Mouse (Mus musculus) midbrain, embryonic 14.5 days (tissue): ENCODE data around the gene Hps6. TPM values are rescaled to one million over a fixed set of nuclear protein-coding genes. Genes with fewer than 3 reads are reported as not detected.

Experiments
- ATAC-seq: fragments of 200-750 bp; cut with Nextera tagmentation; 2 replicates; pipeline ENCODE4 v1.8.0; 2017; ENCODE audit warnings: moderate number of reproducible peaks, moderate library complexity; ENCODE audit not compliant: low FRiP score, low TSS enrichment
- DNase-seq: peaks from one replicate; pipeline ENCODE4 v3.0.0-alpha.2; 2015
- H3K27ac ChIP-seq: fragments of 300-500 bp; sonication (generic); replicated peaks from 2 replicates; pipeline ENCODE4 v1.5.1; 2014; ENCODE audit warnings: mild to moderate bottlenecking, low read depth, low read length, moderate library complexity
- H3K27me3 ChIP-seq: fragments of 300-500 bp; sonication (generic); 2 replicates; pipeline ENCODE4 v1.6.1; 2014; ENCODE audit warnings: low read length, control low read depth, mixed read lengths; ENCODE audit not compliant: control insufficient read depth, insufficient read depth
- H3K36me3 ChIP-seq: fragments of 300-500 bp; sonication (generic); 2 replicates; pipeline ENCODE4 v1.6.1; 2014; ENCODE audit warnings: low read length, control low read depth; ENCODE audit not compliant: control insufficient read depth, insufficient read depth
- H3K4me1 ChIP-seq: fragments of 300-500 bp; sonication (generic); 2 replicates; pipeline ENCODE4 v1.6.1; 2014; ENCODE audit warnings: mild to moderate bottlenecking, antibody characterized with exemption, low read length, control low read depth; ENCODE audit not compliant: control insufficient read depth, insufficient read depth
- H3K4me2 ChIP-seq: fragments of 300-500 bp; sonication (generic); 2 replicates; pipeline ENCODE4 v1.6.1; 2014; ENCODE audit warnings: mild to moderate bottlenecking, low read length, moderate library complexity
- H3K4me3 ChIP-seq: fragments of 300-500 bp; sonication (generic); replicated peaks from 2 replicates; pipeline ENCODE4 v1.5.1; 2014; ENCODE audit warnings: low read depth, low read length
- H3K9ac ChIP-seq: fragments of 300-500 bp; sonication (generic); replicated peaks from 2 replicates; pipeline ENCODE4 v1.6.1; 2014; ENCODE audit warnings: mild to moderate bottlenecking, low read length, moderate library complexity
- H3K9me3 ChIP-seq: fragments of 300-500 bp; sonication (generic); 2 replicates; pipeline ENCODE4 v1.6.1; 2016; ENCODE audit warnings: low read length, control low read depth, mixed read lengths; ENCODE audit not compliant: control insufficient read depth
- WGBS: fragments of 180-500 bp; shearing (Covaris S2); extraction: QIAGEN DNeasy Blood & Tissue Kit; methylation state at CpG from one replicate; pipeline ENCODE4 v1.1.7; 2014; 5-methylcytosine and 5-hydroxymethylcytosine counted together
- polyA plus RNA-seq: library from polyadenylated mRNA; unstranded; fragments of >200 nt; fragmentation: Nextera tagmentation; extraction: Ambion mirVana; gene quantifications from 2 replicates; pipeline ENCODE4 v1.2.1, GENCODE M21; 2014

Hps6 gene
- polyA plus RNA-seq, 1 experiment from 2014 or later: 1.5 TPM

DNA sequence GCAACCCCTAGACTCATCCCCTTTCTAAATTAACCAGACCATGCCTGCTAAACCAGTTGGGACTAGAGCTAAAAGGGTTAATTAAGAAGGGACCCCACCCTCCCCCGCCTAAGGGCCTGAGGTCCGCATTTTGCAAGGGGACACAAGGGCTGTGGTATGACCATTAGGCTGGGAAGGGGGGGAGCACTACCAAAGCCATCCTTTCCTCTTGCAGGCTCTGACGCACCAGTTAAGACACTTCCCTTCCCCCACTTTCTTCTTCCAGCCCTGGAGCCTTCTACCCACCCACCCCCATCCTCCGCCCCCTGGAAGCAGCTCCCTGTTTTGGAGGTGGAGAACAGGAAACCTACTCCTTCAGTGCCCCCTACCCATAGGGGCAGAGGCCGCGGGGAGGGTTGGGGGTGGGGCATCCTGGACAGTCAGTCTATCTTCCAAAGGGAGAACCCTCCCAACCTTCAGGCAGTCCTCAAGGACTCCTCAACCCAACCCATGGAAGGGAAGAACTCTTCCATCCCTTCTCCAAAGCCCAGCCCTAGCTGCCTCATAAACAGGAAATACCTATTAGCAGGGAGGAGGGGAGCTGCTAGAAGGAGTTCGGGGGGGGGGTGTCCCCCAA lies 42.5 kb downstream of the Hps6 start:
- DNase-seq (peak; percentile 78), ATAC-seq (no peak)
- Histone ChIP-seq H3K4me2 (peak overlapping the region; percentile 100), H3K36me3 (no peaks in the 10 kb centered on the region), H3K9ac (peak overlapping the region; percentile 98), H3K27ac (peak overlapping the region; percentile 98), H3K27me3 (no peaks in the 10 kb centered on the region), H3K9me3 (no peaks in the 10 kb centered on the region), H3K4me1 (peaks cover 46% of the 10 kb centered on the region), H3K4me3 (peak overlapping the region; percentile 88)
- 4% methylated on average over 7 of the region's 7 CpGs for WGBS

DNA sequence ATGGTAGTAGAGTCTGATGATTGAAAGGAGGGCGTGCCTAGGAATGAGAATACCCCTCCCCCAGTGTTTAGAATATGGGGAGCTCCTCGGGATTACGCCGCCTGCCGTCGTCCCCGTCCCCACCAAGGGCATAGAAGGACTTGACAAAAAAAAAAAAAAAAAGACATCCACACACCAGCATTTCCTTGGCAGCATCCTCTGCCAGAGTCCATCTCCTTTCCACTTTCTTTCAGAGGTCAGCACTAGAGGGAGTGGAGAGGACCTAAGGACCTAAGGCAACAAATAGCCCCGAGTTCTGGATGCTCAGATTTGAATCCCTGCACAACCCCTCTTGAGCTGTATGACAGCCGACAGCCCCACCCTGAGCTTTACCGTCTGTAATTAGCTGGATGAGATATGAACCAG lies 43.3 kb downstream of the Hps6 start:
- H3K27ac ChIP-seq: peak overlapping the region; percentile 98; the same call in 1 of the 2 replicates
- H3K9ac ChIP-seq: no peak overlapping the region; the same call in 1 of the 2 replicates
- H3K36me3 ChIP-seq: no peaks in the 10 kb centered on the region
- H3K4me2 ChIP-seq: peak overlapping the region; percentile 100
- H3K4me1 ChIP-seq: peaks cover 38% of the 10 kb centered on the region
- no peak for ATAC-seq
- H3K27me3 ChIP-seq: no peaks in the 10 kb centered on the region
- WGBS: 5% methylated on average over 10 of the region's 10 CpGs
- H3K4me3 ChIP-seq: no peak overlapping the region
- H3K9me3 ChIP-seq: no peaks in the 10 kb centered on the region
- peak; percentile 43 for DNase-seq

GRCm38 (mm10) chr19:46047426-46047825 lies 44.1 kb downstream of the Hps6 start:
- Histone ChIP-seq H3K36me3 (no peaks in the 10 kb centered on the region), H3K9me3 (no peaks in the 10 kb centered on the region), H3K4me2 (no peak overlapping the region), H3K27ac (no peak overlapping the region), H3K4me3 (no peak overlapping the region), H3K9ac (no peak overlapping the region), H3K27me3 (no peaks in the 10 kb centered on the region), H3K4me1 (peaks cover 31% of the 10 kb centered on the region)
- DNase-seq (no peak), ATAC-seq (no peak)
- WGBS: 50% methylated on average over 2 of the region's 2 CpGs

GRCm38 (mm10) chr19:46049129-46049528 lies 45.8 kb downstream of the Hps6 start:
- ATAC-seq (no peak), DNase-seq (no peak)
- Histone ChIP-seq H3K9me3 (no peaks in the 10 kb centered on the region), H3K4me2 (no peak overlapping the region), H3K36me3 (no peaks in the 10 kb centered on the region), H3K27ac (no peak overlapping the region), H3K27me3 (no peaks in the 10 kb centered on the region), H3K4me1 (peaks cover 14% of the 10 kb centered on the region), H3K9ac (no peak overlapping the region), H3K4me3 (no peak overlapping the region)
- WGBS: 69% methylated on average over 4 of the region's 4 CpGs

DNA sequence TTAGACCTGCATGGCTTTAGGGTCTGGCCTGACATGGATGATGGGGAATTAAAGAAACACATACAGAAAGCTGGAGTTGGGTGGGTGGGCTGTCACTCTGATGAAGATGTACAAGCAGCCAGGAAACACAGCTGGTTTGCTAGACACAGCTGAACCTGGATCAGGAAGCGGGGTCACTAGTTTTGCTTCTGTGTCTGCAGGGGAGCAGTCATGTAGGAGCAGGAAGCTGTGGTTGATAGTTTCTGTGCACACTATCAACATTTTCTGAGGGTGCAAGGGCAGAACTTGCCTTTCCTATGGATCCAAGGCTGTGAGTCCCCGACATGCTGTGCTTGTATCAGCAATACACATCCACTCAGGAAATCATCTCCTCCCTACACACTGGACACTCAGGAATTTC lies 47.2 kb downstream of the Hps6 start:
- Histone ChIP-seq H3K4me3 (no peak overlapping the region), H3K27ac (no peak overlapping the region), H3K4me1 (peaks cover 12% of the 10 kb centered on the region), H3K27me3 (no peaks in the 10 kb centered on the region), H3K9me3 (no peaks in the 10 kb centered on the region), H3K36me3 (no peaks in the 10 kb centered on the region), H3K9ac (no peak overlapping the region), H3K4me2 (no peak overlapping the region)
- WGBS: 85% methylated on average over 2 of the region's 2 CpGs
- ATAC-seq: no peak
- DNase-seq: no peak

Other genes starting within 250 kb of the Hps6 start
- gene Mgea5, start 219.7 kb upstream of the Hps6 start, polyA plus RNA-seq: 95.8 and 118 TPM in 2 replicates
- gene Kcnip2, start 187.4 kb upstream of the Hps6 start, polyA plus RNA-seq: 3.9 and 5.0 TPM in 2 replicates
- 18.6 and 21.8 TPM in 2 replicates for gene Armh3, start 5.0 kb upstream of the Hps6 start, polyA plus RNA-seq
- gene Pprc1, start 41.4 kb downstream of the Hps6 start, polyA plus RNA-seq: 21.1 and 21.5 TPM in 2 replicates
- gene Ldb1, start 41.7 kb downstream of the Hps6 start, polyA plus RNA-seq: 116 and 145 TPM in 2 replicates
- 54.1 and 74.4 TPM in 2 replicates for gene Nolc1, start 72.4 kb downstream of the Hps6 start, polyA plus RNA-seq
- gene Elovl3, start 128.4 kb downstream of the Hps6 start, polyA plus RNA-seq: 0.47 and 0.76 TPM in 2 replicates
- 3.6 and 3.9 TPM in 2 replicates for gene Pitx3, start 144.8 kb downstream of the Hps6 start, polyA plus RNA-seq
- 55.2 and 71.8 TPM in 2 replicates for gene Gbf1, start 149.0 kb downstream of the Hps6 start, polyA plus RNA-seq